Mouse (Mus musculus) kidney, embryonic 15.5 days (tissue): ENCODE measurements around the gene Cacna1f. TPM values are rescaled to one million over a fixed set of nuclear protein-coding genes. Genes with fewer than 3 reads are reported as not detected.

ENCODE experiments used
- ATAC-seq: fragments of 200-750 bp; cut with Nextera tagmentation; replicated peaks from 2 replicates; pipeline ENCODE4 v1.8.0; 2017; ENCODE audit warnings: moderate TSS enrichment; ENCODE audit not compliant: low FRiP score
- H3K27ac ChIP-seq: fragments of 300-500 bp; sonication (generic); 2 replicates; pipeline ENCODE4 v1.5.1; 2015; ENCODE audit warnings: mild to moderate bottlenecking, inconsistent platforms
- H3K27me3 ChIP-seq: fragments of 300-500 bp; sonication (generic); 2 replicates; pipeline ENCODE4 v1.6.1; 2015; ENCODE audit warnings: inconsistent platforms
- H3K36me3 ChIP-seq: fragments of 300-500 bp; sonication (generic); 2 replicates; pipeline ENCODE4 v1.6.1; 2015; ENCODE audit warnings: inconsistent platforms
- H3K4me1 ChIP-seq: fragments of 300-500 bp; sonication (generic); 2 replicates; pipeline ENCODE4 v1.6.1; 2015; ENCODE audit warnings: inconsistent platforms
- H3K4me2 ChIP-seq: fragments of 300-500 bp; sonication (generic); 2 replicates; pipeline ENCODE4 v1.6.1; 2015; ENCODE audit warnings: moderate library complexity, mild to moderate bottlenecking, inconsistent platforms
- H3K4me3 ChIP-seq: fragments of 300-500 bp; sonication (generic); replicated peaks from 2 replicates; pipeline ENCODE4 v1.5.1; 2015; ENCODE audit warnings: mild to moderate bottlenecking, inconsistent platforms
- H3K9ac ChIP-seq: fragments of 300-500 bp; sonication (generic); 2 replicates; pipeline ENCODE4 v1.6.1; 2015; ENCODE audit warnings: mild to moderate bottlenecking, inconsistent platforms
- H3K9me3 ChIP-seq: fragments of 300-500 bp; sonication (generic); replicated peaks from 2 replicates; pipeline ENCODE4 v1.6.1; 2016; ENCODE audit warnings: inconsistent platforms
- WGBS: fragments of 180-500 bp; shearing (Covaris S2); methylation state at CpG from one replicate; pipeline ENCODE4 v1.1.7; 2015; ENCODE audit warnings: mixed read lengths; 5-methylcytosine and 5-hydroxymethylcytosine counted together
- polyA plus RNA-seq: library from polyadenylated mRNA; unstranded; fragments of >200 nt; fragmentation: Nextera tagmentation; extraction: Ambion mirVana; gene quantifications from 2 replicates; pipeline ENCODE4 v1.2.1, GENCODE M21; 2015

Cacna1f gene
- polyA plus RNA-seq, 1 experiment from 2014 or later: not detected

DNA sequence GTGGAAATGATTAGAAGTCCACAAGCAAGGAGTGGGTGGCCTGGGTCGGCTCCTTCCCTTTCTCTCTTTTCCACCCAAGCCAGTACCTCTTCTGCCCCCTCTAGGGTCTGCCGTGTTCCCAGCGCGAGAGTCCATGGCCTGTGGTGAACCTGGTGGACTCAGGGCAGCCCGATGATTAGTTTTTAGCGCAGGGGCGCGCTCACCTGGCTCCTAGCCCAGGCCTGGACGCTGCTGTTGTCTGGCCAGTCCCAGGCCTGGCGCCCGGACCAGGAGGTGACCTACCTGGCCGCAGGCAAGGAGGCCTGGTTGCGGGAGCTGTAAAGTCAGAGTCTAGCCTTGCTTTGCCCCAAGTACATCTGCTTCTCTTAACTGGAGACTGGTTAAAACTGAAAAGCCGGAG is 74.0 kb downstream of the Cacna1f start, which contains the start of gene Magix:
Magix (minus strand) TSS at position 388 of the 400 bp plus-strand sequence.
- Histone ChIP-seq H3K4me1 (no peaks in the 10 kb centered on the region), H3K4me2 (peak within 1 kb of the TSS; percentile 59), H3K27me3 (no peaks in the 10 kb centered on the region), H3K4me3 (peak within 1 kb of the TSS; percentile 36), H3K9me3 (no peaks in the 10 kb centered on the region), H3K27ac (no peak within 1 kb of the TSS), H3K9ac (no peak within 1 kb of the TSS), H3K36me3 (no peaks in the 10 kb centered on the region)
- no peak for ATAC-seq
- 74% methylated on average over 14 of the region's 14 CpGs for WGBS

Other genes starting within 250 kb of the Cacna1f start
- gene Usp27x, start 231.3 kb upstream of the Cacna1f start, polyA plus RNA-seq: 0.78 and 1.1 TPM in 2 replicates
- gene Foxp3, start 33.4 kb upstream of the Cacna1f start, polyA plus RNA-seq: not detected in 2 replicates
- 2.0 TPM in 2 replicates for gene Ppp1r3f, start 32.8 kb upstream of the Cacna1f start, polyA plus RNA-seq
- 29.9 and 30.5 TPM in 2 replicates for gene Ccdc22, start 1.6 kb upstream of the Cacna1f start, polyA plus RNA-seq
- gene Syp, start 31.4 kb downstream of the Cacna1f start, polyA plus RNA-seq: 2.2 and 5.5 TPM in 2 replicates
- 10.9 and 13.2 TPM in 2 replicates for gene Prickle3, start 50.2 kb downstream of the Cacna1f start, polyA plus RNA-seq
- gene Plp2, start 64.3 kb downstream of the Cacna1f start, polyA plus RNA-seq: 156 and 168 TPM in 2 replicates
- 0.58 and 0.68 TPM in 2 replicates for gene Magix, start 74.2 kb downstream of the Cacna1f start, polyA plus RNA-seq
- 40.3 and 42.5 TPM in 2 replicates for gene Gpkow, start 90.0 kb downstream of the Cacna1f start, polyA plus RNA-seq
- 35.4 and 38.6 TPM in 2 replicates for gene Wdr45, start 107.2 kb downstream of the Cacna1f start, polyA plus RNA-seq
- gene Gm45208, start 115.2 kb downstream of the Cacna1f start, polyA plus RNA-seq: 0.96 TPM in 1 of 2 replicates, not detected in the other
- gene Praf2, start 121.4 kb downstream of the Cacna1f start, polyA plus RNA-seq: 64.4 and 68.9 TPM in 2 replicates
- gene Ccdc120, start 143.8 kb downstream of the Cacna1f start, polyA plus RNA-seq: 19.6 and 20.2 TPM in 2 replicates
- gene Tfe3, start 155.5 kb downstream of the Cacna1f start, polyA plus RNA-seq: 26.3 and 30.9 TPM in 2 replicates
- gene Gripap1, start 182.7 kb downstream of the Cacna1f start, polyA plus RNA-seq: 44.1 and 51.8 TPM in 2 replicates
- 1.6 and 1.9 TPM in 2 replicates for gene Kcnd1, start 215.2 kb downstream of the Cacna1f start, polyA plus RNA-seq
- gene Otud5, start 234.3 kb downstream of the Cacna1f start, polyA plus RNA-seq: 40.0 and 44.8 TPM in 2 replicates